Mouse (Mus musculus): Measurements from ENCODE around the gene Birc3.
"Not testable (repeated sequence)": the region's sequence is repeated elsewhere in the genome, so short reads cannot be mapped to it uniquely, and the experiment has no call there.

Birc3 gene

DNA sequence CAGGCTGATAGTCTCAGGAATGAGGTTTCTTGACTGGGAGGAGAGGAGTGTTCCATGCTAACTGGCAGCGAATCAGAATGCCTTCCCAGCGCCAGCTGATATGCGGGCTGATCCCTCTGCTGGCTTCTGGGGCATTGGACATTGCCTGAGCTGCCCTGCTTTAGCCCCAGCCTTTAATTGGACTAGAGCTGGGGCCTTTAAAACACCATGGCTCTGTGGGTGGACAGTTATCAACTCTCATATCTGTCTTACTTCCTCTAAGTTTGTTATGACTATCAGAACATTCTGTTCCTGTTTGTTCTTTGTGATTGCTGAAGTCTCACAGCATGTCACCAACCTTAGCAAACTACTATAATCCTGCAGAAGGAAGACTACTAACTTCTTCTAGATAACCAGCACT lies 5.0 kb downstream of the Birc3 start:
- no peak for DNase-seq (ENCODE audit: low spot score in 2 of 2)

DNA sequence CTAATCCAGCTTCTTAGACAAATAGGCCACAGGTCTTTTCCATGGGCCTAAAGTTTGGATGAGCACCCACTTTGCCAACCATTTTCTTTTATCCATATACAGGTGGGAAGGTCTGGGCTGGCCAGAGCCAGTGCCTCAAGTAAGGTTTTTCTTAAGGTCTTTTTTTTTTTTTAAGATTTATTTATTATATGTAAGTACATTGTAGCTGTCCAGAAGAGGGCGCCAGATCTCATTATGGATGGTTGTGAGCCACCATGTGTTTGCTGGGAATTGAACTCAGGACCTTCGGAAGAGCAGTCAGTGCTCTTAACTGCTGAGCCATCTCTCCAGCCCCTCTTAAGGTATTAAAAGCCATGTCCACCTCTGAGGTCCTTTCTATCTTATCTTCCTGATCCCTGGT lies 6.0 kb downstream of the Birc3 start:
- DNase-seq (ENCODE audit: low spot score in 2 of 2) = not testable (repeated sequence)

DNA sequence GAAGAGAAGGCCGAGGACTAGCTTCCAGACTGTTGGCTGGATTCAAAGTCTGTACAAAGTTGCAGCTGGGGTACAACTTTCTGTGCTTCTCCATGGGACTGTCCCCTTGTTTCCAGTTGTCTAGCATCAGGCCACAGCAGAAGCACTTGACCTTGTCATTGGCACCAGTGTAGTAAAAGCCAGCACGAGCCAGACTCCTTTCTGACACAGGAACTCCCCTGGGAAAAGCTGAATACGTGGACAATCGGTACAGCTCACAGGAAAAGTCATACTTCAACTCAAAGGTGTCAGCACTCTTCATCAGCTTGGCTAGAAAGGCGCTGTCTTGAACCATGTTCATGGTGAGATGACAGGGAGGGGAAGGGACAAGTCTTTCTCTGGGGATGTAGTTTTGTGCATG lies 12.0 kb downstream of the Birc3 start:
- DNase-seq (ENCODE audit: low spot score in 2 of 2) = no peak

DNA sequence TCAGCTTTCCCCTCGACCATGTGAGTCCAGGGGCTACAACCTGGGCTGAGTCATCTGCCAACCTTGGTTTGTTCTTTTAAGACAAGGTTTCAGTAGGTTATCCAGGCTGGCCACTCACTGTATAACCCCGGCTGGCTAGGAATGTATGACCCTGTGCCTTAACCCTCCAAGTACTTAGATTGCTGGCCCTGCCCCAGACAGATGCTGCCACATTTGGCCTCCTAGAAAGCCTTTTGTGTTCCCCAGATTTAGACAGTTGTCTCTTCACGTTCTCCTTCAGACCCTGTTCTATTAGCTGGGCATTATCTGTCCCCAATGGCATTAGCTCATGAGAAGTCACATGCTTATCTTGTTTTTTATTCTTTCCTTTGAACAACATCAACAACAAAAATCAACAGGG lies 17.1 kb downstream of the Birc3 start:
- no peak for DNase-seq (ENCODE audit: low spot score in 2 of 2)

DNA sequence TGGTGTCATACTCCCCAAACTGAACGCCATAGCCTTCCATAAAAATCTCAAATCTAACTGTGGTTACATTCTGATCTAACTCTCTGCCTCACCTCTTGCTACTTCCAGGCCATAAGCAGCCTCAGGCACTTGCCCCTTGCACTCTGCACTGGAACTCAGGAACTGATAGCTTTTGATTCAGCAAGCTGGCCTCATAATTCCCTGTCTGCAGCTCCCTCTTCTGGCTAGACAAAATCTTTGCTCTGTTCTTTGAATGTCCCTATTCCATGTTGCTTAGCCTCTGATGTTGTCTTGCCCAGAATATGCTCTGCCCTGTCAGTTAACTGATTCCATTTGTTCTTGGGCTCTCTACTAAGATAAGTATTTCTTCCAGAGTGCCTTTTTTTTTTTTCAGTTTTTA lies 17.6 kb downstream of the Birc3 start:
- DNase-seq (ENCODE audit: low spot score in 2 of 2) = no peak

DNA sequence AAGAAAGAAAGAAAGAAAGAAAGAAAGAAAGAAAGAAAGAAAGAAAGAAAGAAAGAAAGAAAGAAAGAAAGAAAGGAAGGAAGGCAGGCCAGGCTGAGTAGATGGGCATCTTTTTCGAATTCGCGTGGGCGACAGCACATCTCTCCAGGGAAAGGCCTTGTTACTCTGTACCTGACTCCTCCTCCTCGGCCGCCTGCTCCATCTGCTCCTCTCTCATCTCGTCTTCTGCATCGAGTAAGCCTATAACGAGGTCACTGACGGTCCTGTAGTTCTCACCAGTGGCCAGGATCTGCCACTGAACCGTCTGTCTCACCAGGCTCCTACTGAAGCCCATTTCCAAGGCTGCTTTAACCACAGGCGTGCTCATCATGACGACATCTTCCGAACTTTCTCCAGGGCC lies 18.8 kb downstream of the Birc3 start:
- not testable (repeated sequence) for DNase-seq (ENCODE audit: low spot score in 2 of 2)

DNA sequence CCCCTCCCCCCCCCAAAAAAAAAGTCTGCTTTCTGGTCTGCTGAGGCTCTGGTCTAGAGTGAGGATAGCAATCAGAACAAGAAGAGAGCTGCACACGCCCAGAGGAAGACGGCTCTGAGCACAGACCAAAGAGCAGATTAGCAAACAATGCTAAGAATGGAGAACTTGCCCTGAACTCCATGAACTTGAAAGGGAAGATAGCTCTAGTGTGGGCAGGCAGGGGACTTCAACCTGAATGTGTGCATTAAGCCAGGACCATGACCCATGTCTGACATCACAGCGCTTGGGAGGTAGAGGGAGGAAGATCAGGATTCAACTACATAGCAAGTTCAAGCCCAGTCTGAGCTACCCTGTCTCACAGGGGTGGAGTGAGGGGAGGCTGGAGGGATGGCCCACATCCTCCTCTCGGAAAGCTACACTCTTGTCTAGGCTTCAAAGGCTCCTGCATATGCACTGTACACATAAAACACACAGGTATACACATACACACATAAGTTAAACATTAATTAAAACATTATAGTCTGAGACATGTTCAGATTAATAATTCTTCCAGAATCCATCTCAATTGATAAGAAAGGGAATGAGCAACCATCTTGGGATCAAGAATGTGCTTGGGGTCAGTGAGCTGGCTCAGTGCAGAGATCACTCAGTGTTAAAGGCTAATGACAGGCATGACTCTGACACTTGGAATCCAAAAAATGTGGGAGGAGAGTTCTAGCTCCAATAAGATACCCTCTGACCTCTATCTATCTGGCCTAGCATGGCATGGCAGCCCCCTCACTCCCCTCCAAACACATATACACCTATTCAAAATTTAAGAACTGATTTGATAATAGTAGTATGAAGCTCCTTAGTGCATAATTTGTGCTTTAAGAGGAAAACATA lies 20.4 kb downstream of the Birc3 start:
- DNase-seq (ENCODE audit: low spot score in 2 of 2) = no peak

DNA sequence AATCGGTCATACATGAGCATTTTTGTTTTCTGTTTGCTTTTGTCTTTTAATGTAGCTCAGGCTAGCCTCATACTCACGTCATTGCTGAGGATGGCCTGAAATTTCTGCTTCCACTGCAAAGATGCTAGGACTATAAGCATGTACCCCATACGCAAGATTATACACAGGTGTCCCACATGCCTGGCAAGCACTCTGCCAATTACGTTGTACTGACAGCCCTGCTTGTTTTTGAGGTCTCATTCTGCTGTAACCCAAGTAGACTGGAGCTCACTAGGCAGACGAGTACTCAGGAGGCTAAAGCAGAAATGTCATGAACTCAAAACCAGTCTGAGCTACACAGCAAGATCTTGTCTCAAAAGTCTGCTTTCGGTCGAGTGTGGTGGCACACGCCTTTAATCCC lies 21.1 kb downstream of the Birc3 start:
- no peak for DNase-seq (ENCODE audit: low spot score in 2 of 2)

DNA sequence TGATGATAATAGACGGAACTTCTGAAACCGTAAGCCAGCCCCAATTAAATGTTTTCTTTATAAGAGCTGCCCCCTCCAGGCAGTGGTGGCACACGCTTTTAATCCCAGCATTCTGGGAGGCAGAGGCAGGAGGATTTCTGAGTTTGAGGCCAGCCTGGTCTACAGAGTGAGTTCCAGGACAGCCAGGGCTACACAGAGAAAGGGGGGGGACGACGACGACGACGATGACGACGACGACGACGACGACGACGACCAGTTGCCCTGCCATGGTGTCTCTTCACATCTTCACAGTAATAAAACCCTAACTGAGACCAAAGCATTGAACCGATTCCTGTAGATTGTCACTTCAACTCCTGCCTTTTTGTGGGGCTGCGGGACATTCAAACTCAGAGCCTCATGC lies 24.8 kb downstream of the Birc3 start:
- no peak for DNase-seq (ENCODE audit: low spot score in 2 of 2)

DNA sequence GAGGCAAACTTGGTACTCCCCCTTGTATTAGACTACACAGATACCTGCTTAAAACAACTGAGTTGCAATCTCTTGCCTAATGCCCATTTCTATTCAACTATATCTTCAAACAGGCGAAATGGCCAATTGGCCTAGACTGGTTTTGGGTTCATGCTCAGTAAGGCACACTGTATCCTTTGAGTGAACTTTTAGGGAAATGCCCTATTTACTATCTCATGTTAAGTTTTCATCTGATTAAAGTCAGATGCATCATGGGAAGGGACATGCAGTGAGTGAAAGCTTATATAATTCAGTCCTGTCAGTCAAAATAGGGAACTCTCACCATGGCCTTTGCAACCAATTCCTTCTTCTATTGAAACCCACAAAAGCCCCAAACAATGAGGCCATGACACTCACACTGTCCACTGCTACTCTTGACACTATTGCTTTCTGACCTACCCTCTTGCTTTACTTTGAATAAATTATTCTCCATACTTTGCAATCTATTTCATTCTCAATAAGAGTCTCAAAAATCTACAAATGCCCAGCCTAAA lies 26.3 kb downstream of the Birc3 start:
- DNase-seq (ENCODE audit: low spot score in 2 of 2) = no peak

DNA sequence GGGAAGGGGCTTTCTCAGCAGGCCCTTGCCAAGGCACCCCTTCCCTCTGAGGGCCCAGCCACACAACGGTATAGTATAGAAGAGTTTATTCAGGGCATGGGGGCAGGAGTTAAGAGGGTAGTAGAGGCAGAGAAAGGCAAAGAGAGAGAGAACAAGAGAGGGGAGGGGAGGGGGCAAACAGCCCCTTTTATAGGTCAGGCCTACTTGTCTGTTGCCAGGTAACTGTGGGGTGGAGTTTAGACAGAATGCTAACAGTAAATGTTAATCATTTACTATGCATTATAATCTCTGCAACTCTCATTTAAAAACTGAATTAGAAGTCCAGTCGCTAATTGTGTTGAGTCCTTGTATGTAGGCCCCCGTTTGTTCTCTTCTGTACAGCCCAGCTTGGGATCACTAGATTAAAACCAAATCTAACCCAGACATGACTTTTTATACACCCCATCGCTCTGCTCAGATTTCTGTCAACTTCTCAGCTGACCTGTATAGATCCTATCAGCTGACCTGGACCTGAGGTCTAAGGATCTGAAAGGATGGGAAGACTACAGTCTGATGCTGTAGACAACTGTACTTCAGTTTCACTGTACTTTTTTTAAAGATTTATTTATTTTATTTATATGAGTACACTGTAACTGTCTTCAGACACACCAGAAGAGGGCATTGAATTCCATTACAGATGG lies 27.6 kb downstream of the Birc3 start:
- DNase-seq (ENCODE audit: low spot score in 2 of 2) = no peak

DNA sequence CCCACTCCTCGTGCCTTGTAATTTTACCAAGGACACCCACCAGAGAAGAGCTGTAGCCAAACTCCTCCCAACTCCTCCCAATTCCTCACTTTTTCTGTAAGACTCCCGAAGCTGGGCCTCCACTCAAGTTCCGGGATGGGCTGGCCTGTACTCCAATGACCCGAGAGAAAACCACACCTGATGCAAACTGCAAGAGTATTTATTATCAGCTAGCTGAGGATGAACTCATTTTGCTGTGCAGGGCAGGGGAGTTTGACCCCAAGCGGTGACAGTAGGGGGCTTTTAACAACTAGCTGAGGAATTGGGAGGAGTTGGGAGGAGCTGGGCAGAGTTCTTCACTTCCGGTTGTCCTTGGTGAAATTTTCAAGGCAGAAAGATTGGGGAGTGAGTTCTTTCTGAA lies 31.8 kb downstream of the Birc3 start:
- peak in 1 of 2 experiments; percentile 38 for DNase-seq (ENCODE audit: low spot score in 2 of 2)

DNA sequence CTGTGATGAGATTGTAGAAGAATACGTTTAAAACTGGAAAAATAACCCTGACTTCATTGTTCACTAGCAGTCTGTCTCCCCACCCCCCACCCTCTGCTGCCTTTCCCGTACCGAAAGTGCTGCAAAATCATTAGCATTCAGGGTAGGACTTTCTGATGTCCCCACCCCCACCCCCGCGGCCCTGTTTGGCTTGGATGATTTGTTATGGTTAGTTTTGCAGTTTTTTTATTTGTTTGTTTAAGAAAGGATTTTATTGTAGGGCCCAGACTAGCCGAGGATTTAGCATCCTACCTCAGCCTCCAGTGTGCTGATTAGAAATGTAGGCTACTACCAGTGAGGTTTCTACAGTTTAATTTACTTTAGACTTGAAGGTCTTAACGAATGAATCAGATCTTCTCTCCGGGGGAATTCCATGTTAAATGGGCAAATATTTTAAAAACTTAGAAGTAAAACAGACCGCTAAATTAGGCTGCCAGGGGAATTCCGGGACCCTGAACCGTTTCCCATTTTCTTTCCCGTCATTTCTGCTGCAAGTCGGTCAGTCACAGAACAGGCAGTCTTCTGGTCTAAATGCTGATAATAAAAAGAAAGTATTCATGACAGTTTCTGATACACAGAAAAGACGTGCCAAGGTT lies 35.1 kb downstream of the Birc3 start:
- no peak for DNase-seq (ENCODE audit: low spot score in 2 of 2)

DNA sequence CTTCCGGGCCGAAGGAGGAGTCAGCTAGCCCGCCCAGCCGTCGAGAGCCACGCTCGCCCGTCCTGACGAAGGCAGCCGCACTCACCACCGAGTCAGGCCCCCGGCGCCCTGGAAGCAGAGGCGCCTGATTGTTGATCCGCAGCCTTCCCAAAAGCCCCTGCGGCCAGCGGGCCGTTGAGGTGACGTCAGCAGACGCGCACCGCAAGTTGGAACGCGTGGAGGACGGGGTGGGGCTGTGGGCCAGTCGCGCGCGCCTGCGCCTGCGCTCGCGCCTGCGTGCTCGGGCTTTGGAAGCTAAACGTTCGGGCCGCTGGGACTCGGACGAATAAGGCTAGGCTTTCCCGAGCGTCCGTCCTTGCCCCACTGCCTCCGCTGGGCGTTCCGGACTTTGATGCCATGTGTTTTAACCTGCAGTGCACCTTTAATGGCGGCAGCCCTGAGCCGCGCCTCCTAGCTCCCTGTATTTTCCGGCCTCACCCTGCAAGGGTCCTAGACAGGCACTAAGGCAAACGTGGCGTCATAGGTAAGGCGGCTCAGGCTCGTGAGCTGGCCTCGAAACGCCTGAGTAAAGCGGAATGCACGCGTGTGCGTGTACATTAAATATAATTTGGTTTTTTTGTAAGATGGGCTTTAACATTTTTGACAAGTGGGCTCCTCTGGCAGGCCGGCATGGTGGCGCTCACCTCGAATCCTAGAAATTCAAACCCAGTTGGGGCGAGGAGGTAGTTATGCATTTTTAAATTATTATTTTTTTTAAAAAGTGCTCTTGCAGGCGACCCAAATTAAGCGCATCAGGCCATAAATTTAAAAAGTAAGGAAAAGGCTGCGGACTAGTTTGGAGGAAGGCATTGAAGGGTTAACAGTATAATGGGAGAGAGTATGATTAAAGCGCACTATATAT lies 35.8 kb downstream of the Birc3 start, which contains the start of gene Birc2:
Gene Birc2 (minus strand): TSS at position 160 of the 901 bp plus-strand sequence.
- peak; percentile 94 for DNase-seq (ENCODE audit: low spot score in 2 of 2)

DNA sequence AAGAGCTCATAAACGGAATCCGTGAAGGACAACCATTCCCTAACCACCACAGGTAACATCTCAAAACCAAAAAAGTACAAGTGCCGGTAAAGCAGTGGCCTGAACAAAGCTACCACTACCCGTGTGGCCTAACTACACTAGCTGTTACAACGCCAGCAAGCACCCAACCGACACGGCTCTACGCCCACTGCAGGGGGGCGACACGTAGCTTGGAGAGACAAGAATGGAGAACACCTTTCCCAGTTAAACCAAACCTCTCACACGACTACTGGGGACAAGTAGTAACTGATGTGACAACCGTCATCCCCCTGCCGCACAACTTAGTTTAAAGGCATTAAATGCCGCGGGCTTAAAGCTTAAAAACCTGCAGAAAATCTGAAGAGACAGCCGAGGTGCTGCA lies 36.7 kb downstream of the Birc3 start:
- peak in 1 of 2 experiments; percentile 26 for DNase-seq (ENCODE audit: low spot score in 2 of 2)

DNA sequence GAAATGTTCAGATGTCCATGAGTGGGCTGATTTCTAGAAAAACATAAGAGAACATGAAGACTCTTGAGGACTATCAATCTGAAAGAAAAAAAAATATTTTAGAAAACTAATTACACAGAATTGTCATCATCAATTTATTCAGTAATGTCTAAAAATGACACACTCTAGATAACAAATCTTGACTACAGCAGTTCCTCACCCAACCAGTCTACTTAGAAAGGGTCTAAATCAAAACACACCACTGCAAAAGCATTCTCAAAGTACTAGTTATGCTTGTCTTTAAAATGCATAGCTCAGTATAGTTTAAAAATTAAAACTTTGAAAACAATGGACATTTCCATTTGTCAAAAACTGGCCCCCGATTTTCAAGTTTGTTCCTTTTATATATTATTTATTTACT lies 37.7 kb downstream of the Birc3 start:
- no peak for DNase-seq (ENCODE audit: low spot score in 2 of 2)

DNA sequence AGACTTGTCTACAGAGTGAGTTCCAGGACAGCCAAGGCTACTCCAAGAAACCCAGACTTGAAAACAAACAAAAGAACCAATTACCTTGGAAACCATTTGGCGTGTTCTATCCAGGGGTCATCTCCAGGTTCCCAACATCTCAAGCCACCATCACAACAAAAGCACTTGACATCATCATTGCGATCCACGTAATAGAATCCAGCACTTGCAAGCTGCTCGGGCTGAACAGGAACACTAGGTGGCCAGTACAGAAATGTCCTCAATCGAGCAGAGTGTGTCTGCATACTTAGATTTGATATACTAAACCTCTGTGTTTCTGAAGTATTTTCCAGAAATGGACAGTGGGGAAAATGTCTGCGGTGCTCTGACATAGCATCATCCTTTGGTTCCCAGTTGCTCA lies 39.6 kb downstream of the Birc3 start:
- DNase-seq (ENCODE audit: low spot score in 2 of 2) = no peak

DNA sequence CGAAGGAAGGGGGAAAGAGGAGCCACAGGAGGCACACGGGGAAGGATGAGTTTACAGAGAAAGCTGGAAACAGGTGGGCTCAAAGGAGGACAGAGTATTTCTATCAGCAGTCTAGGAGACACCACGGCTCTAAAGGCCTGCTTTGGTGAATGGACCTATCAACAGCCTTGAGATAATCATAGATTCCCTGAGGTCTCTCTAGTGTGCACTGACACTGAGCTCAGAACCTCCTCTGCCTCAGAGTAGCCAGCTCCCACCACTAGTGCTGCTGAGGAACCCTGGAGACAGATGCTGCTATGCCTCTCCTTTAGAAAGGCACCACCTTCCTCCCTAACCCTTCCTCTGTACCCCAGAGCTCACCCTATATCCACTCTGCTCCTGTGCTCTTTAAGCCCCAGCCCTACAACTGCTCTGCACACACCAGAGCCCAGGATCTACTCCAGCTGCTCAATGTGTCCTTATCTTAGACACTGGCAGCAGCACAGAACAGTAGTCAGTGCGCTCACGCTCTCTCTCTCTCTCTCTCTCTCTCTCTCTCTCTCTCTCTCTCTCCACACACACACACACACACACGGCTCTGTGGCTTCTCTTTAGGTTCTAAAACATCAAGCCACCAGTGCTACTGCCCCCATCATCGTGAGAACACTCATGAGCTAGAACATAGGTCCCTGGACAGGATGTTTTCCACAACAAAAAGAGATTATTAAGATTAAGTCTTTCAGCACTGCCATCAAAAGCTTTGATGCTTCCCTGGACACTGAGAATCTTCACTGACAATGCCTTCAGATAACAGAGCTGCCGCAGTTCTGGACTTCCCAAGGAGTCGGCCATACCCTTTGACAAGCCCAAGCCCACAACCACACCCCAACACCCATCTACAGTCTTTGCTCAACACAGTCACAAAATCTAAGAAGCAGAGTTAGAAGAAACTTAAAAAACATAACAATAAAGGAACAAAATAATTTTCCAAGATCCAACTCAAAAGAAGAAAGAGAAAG lies 43.2 kb downstream of the Birc3 start:
- DNase-seq (ENCODE audit: low spot score in 2 of 2) = no peak

DNA sequence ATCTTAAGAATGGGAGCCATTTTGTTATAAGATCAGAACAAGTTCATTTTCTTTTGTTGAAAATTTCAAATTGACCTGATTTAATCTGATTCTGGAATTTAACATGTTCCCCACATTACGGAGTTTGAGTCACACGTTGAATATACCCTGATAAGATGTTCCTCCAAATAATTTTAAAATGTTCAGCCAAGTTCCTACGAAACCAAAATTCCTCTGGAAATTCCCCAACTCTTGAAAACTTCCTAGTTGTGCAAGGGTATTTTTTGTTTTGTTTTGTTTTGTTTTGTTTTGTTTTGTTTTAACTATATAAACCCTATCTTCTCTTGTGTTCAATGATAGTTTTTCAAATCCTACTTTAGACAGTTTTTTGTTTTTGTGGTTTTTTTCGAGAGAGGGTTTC lies 44.3 kb downstream of the Birc3 start:
- no peak for DNase-seq (ENCODE audit: low spot score in 2 of 2)

DNA sequence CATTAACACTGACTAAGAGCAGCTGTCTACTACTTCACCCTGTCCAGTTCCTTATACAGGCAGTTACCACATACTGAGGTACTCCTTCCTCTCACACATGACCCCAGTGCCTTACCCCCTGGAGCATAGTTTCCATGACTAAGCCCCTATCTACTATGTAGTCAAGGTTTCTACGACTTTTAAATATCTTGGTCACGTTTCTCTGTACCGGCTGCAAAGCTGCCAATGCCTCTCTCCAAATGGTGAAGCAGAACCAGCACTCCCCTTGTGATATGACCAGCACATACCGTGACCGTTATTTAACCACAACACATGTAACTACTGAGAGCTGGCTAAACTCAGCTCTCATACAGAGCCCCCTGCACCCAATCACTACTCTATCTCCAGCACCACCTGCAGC lies 48.1 kb downstream of the Birc3 start:
- DNase-seq (ENCODE audit: low spot score in 2 of 2) = no peak

All from urinary bladder, postnatal 4 days (tissue).